Mouse (Mus musculus) forebrain, embryonic 15.5 days (tissue): ENCODE measurements at regions not wholly inside any gene's neighbourhood (a gene's known extent, or its start where the extent isn't known, plus 50 kb on each side); places are given as distances from the start of the nearest gene placed in this dataset.
"Not testable (repeated sequence)": the region's sequence is repeated elsewhere in the genome, so short reads cannot be mapped to it uniquely, and the experiment has no call there.

Source experiments
- ATAC-seq: fragments of 200-750 bp; cut with Nextera tagmentation; replicated peaks from 2 replicates; pipeline ENCODE4 v1.8.0; 2017; ENCODE audit warnings: mild to moderate bottlenecking, moderate TSS enrichment, moderate library complexity
- H3K27ac ChIP-seq: fragments of 300-500 bp; sonication (generic); replicated peaks from 2 replicates; pipeline ENCODE4 v1.5.1; 2015; ENCODE audit warnings: mild to moderate bottlenecking, inconsistent platforms
- H3K27me3 ChIP-seq: fragments of 300-500 bp; sonication (generic); 2 replicates; pipeline ENCODE4 v1.6.1; 2015; ENCODE audit warnings: inconsistent platforms
- H3K36me3 ChIP-seq: fragments of 300-500 bp; sonication (generic); 2 replicates; pipeline ENCODE4 v1.6.1; 2015; ENCODE audit warnings: mild to moderate bottlenecking, inconsistent platforms
- H3K4me1 ChIP-seq: fragments of 300-500 bp; sonication (generic); 2 replicates; pipeline ENCODE4 v1.6.1; 2015; ENCODE audit warnings: inconsistent platforms
- H3K4me2 ChIP-seq: fragments of 300-500 bp; sonication (generic); replicated peaks from 2 replicates; pipeline ENCODE4 v1.6.1; 2015; ENCODE audit warnings: mild to moderate bottlenecking, inconsistent platforms
- H3K4me3 ChIP-seq: fragments of 300-500 bp; sonication (generic); 2 replicates; pipeline ENCODE4 v1.5.1; 2015; ENCODE audit warnings: mild to moderate bottlenecking, inconsistent platforms
- H3K9ac ChIP-seq: fragments of 300-500 bp; sonication (generic); replicated peaks from 2 replicates; pipeline ENCODE4 v1.6.1; 2015; ENCODE audit warnings: mild to moderate bottlenecking, inconsistent platforms
- H3K9me3 ChIP-seq: fragments of 300-500 bp; sonication (generic); 2 replicates; pipeline ENCODE4 v1.6.1; 2016; ENCODE audit warnings: inconsistent platforms
- WGBS: fragments of 180-500 bp; shearing (Covaris S2); methylation state at CpG from one replicate; pipeline ENCODE4 v1.1.7; 2015; ENCODE audit warnings: mixed read lengths; 5-methylcytosine and 5-hydroxymethylcytosine counted together

GRCm38 (mm10) chr12:11037951-11038350 lies 112.9 kb downstream of the Kcns3 start:
- Histone ChIP-seq H3K9ac (no peak overlapping the region), H3K27me3 (no peaks in the 10 kb centered on the region), H3K4me2 (no peak overlapping the region), H3K36me3 (no peaks in the 10 kb centered on the region), H3K4me3 (no peak overlapping the region), H3K27ac (no peak overlapping the region), H3K4me1 (no peaks in the 10 kb centered on the region), H3K9me3 (no peaks in the 10 kb centered on the region)
- WGBS = 97% methylated on average over 4 of the region's 4 CpGs
- no peak for ATAC-seq

GRCm38 (mm10) chr12:11020571-11021545 lies 130.0 kb downstream of the Kcns3 start:
- peak; percentile 61; the same call in 1 of the 2 replicates for ATAC-seq
- Histone ChIP-seq H3K27me3 (no peaks in the 10 kb centered on the region), H3K9ac (no peak overlapping the region), H3K4me3 (no peak overlapping the region), H3K9me3 (no peaks in the 10 kb centered on the region), H3K4me2 (no peak overlapping the region), H3K4me1 (no peaks in the 10 kb centered on the region), H3K27ac (no peak overlapping the region), H3K36me3 (no peaks in the 10 kb centered on the region)
- WGBS = 77% methylated on average over 11 of the region's 11 CpGs

- H3K4me2 ChIP-seq = no peak overlapping the region
- H3K36me3 ChIP-seq = no peaks in the 10 kb centered on the region
- 79% methylated on average over 1 of the region's 1 CpGs for WGBS
- no peaks in the 10 kb centered on the region for H3K9me3 ChIP-seq
- H3K4me3 ChIP-seq = no peak overlapping the region
- no peak overlapping the region for H3K9ac ChIP-seq
- no peak for ATAC-seq
- no peaks in the 10 kb centered on the region for H3K4me1 ChIP-seq
- H3K27ac ChIP-seq = no peak overlapping the region
- H3K27me3 ChIP-seq = no peaks in the 10 kb centered on the region
Measured at GRCm38 (mm10) chr12:11011159-11011558, 139.7 kb downstream of the Kcns3 start.

GRCm38 (mm10) chr12:10984295-10984694 lies 166.6 kb downstream of the Kcns3 start:
- Histone ChIP-seq H3K9ac (no peak overlapping the region), H3K4me3 (no peak overlapping the region), H3K4me1 (no peaks in the 10 kb centered on the region), H3K4me2 (no peak overlapping the region), H3K27ac (no peak overlapping the region), H3K27me3 (no peaks in the 10 kb centered on the region), H3K9me3 (no peaks in the 10 kb centered on the region), H3K36me3 (no peaks in the 10 kb centered on the region)
- peak; percentile 88 for ATAC-seq
- 57% methylated on average over 3 of the region's 3 CpGs for WGBS

GRCm38 (mm10) chr12:10949184-10949583 lies 201.7 kb downstream of the Kcns3 start:
- WGBS = 39% methylated on average over 5 of the region's 5 CpGs
- no peak overlapping the region for H3K9ac ChIP-seq
- H3K9me3 ChIP-seq = no peaks in the 10 kb centered on the region
- no peaks in the 10 kb centered on the region for H3K27me3 ChIP-seq
- H3K4me2 ChIP-seq = no peak overlapping the region
- H3K4me3 ChIP-seq = no peak overlapping the region
- no peak overlapping the region for H3K27ac ChIP-seq
- H3K36me3 ChIP-seq = no peaks in the 10 kb centered on the region
- H3K4me1 ChIP-seq = no peaks in the 10 kb centered on the region
- ATAC-seq = no peak

- Histone ChIP-seq H3K9ac (no peak overlapping the region), H3K36me3 (no peaks in the 10 kb centered on the region), H3K27me3 (no peaks in the 10 kb centered on the region), H3K4me2 (no peak overlapping the region), H3K4me1 (no peaks in the 10 kb centered on the region), H3K9me3 (no peaks in the 10 kb centered on the region), H3K27ac (no peak overlapping the region), H3K4me3 (no peak overlapping the region)
- ATAC-seq = no peak
- WGBS = 82% methylated on average over 3 of the region's 3 CpGs
Measured at GRCm38 (mm10) chr12:10941064-10941463, 209.8 kb downstream of the Kcns3 start.

- not testable (repeated sequence) for H3K27ac ChIP-seq, ATAC-seq, H3K4me2 ChIP-seq, H3K9ac ChIP-seq, H3K27me3 ChIP-seq, H3K4me3 ChIP-seq, H3K4me1 ChIP-seq, H3K36me3 ChIP-seq, H3K9me3 ChIP-seq
- WGBS = 96% methylated on average over 10 of the region's 14 CpGs
Measured at GRCm38 (mm10) chr12:10900054-10900453, 250.8 kb downstream of the Kcns3 start.

- peaks cover 19% of the 10 kb centered on the region for H3K4me1 ChIP-seq
- H3K9ac ChIP-seq = no peak overlapping the region
- no peak overlapping the region for H3K27ac ChIP-seq
- no peaks in the 10 kb centered on the region for H3K36me3 ChIP-seq
- H3K27me3 ChIP-seq = no peaks in the 10 kb centered on the region
- H3K4me3 ChIP-seq = no peak overlapping the region
- ATAC-seq = no peak
- H3K9me3 ChIP-seq = no peaks in the 10 kb centered on the region
- H3K4me2 ChIP-seq = no peak overlapping the region
Measured at GRCm38 (mm10) chr12:10878791-10879190, 272.1 kb downstream of the Kcns3 start.

GRCm38 (mm10) chr12:10874589-10875554 lies 276.0 kb downstream of the Kcns3 start:
- H3K27me3 ChIP-seq = no peaks in the 10 kb centered on the region
- H3K4me3 ChIP-seq = no peak overlapping the region
- WGBS = 5% methylated on average over 9 of the region's 9 CpGs
- H3K4me1 ChIP-seq = peaks cover 20% of the 10 kb centered on the region
- peak overlapping the region; percentile 77 for H3K27ac ChIP-seq
- H3K9ac ChIP-seq = no peak overlapping the region
- H3K9me3 ChIP-seq = no peaks in the 10 kb centered on the region
- no peaks in the 10 kb centered on the region for H3K36me3 ChIP-seq
- peak; percentile 97 for ATAC-seq
- peak overlapping the region; percentile 24 for H3K4me2 ChIP-seq

GRCm38 (mm10) chr12:10873716-10874401 lies 277.0 kb downstream of the Kcns3 start:
- no peaks in the 10 kb centered on the region for H3K27me3 ChIP-seq
- WGBS = 46% methylated on average over 4 of the region's 4 CpGs
- peak overlapping the region; percentile 77 for H3K27ac ChIP-seq
- no peaks in the 10 kb centered on the region for H3K36me3 ChIP-seq
- H3K9me3 ChIP-seq = no peaks in the 10 kb centered on the region
- H3K4me1 ChIP-seq = peaks cover 20% of the 10 kb centered on the region
- no peak overlapping the region for H3K9ac ChIP-seq
- peak; percentile 16; the same call in 1 of the 2 replicates for ATAC-seq
- no peak overlapping the region for H3K4me3 ChIP-seq
- no peak overlapping the region for H3K4me2 ChIP-seq

- Histone ChIP-seq H3K9ac (no peak overlapping the region), H3K4me3 (no peak overlapping the region), H3K27ac (no peak overlapping the region), H3K4me2 (no peak overlapping the region), H3K9me3 (no peaks in the 10 kb centered on the region), H3K4me1 (peaks cover 13% of the 10 kb centered on the region; the same call in 1 of the 2 replicates), H3K36me3 (no peaks in the 10 kb centered on the region), H3K27me3 (no peaks in the 10 kb centered on the region)
- peak; percentile 48; the same call in 1 of the 2 replicates for ATAC-seq
- 80% methylated on average over 15 of the region's 15 CpGs for WGBS
Measured at GRCm38 (mm10) chr12:10867674-10868635, 282.9 kb downstream of the Kcns3 start.
